In the genomic region with DNA sequence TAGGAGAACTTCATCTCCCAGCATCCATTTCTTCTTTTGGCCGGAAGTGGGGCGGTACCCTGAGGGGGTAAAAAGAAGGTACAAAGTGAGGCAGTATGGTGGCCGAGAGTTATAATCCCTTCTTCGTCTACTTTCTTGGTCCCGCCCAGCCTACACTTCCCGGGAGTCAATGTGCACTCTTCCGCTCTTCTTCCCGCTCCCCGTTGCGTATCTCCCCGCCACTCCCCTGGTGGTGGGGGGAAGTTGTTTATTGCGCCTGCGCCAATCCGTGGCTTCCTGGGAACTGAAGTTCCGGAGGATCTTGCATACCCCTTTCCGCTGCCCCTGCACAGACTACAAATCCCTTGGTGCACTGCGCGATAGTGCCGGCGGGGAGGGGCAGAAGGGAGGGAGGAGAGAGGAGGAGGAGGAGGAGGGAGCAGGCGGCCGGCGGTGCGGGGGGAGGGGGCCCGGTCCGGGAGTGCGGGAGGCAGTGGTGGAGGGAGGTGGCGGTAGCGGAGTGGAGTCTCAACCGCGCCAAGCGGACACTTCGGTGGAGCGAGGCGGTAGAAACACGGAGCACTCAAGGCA, we compare ENCODE assay signal across 8 mouse cellular contexts. TPM values are rescaled to one million over a fixed set of nuclear protein-coding genes. Genes with fewer than 3 reads are reported as not detected.
A peak's percentile ranks its signal among the peaks of the same experiment; 100 is the strongest.
DNase-seq lines count a peak whose midpoint lies in the region; ATAC-seq and TF ChIP-seq lines count a peak whose summit lies in the region.

A gene (plus strand): TSS at position 387 of the 570 bp plus-strand sequence.

- peak; percentile 99 for DNase-seq in A20 (ENCODE audit: low read depth, low spot score)
- peak; percentile 99 for DNase-seq in heart, adult 9 months (ENCODE audit: low spot score in 2 of 2)
- DNase-seq in monocyte, adult 2 months (ENCODE audit: low read depth in 1 of 2, low spot score in 2 of 2), result peak; percentile 95 to 97
- DNase-seq in spleen, postnatal 36 days (ENCODE audit: low spot score in 2 of 2), result peak; percentile 99

- peak within 1 kb of the TSS; percentile 49 for H3K4me2 ChIP-seq in kidney, embryonic 14.5 days (replicated peaks; ENCODE audit: low read depth, low read length)
- peak within 1 kb of the TSS; percentile 49 for H3K4me2 ChIP-seq in limb, embryonic 15.5 days

- no peaks in the 10 kb centered on the region for H3K27me3 ChIP-seq in kidney, embryonic 14.5 days (ENCODE audit: control insufficient read depth, insufficient read depth, low read length)
- H3K27me3 ChIP-seq in limb, embryonic 15.5 days, result no peaks in the 10 kb centered on the region

- peak within 1 kb of the TSS; percentile 98 for H3K9ac ChIP-seq in kidney, embryonic 14.5 days (ENCODE audit: low read depth, low read length)
- H3K9ac ChIP-seq in limb, embryonic 15.5 days, result peak within 1 kb of the TSS; percentile 93

- peak; percentile 82 for ATAC-seq in kidney, embryonic 14.5 days (ENCODE audit: low FRiP score, low TSS enrichment)
- peak; percentile 86 for ATAC-seq in limb, embryonic 15.5 days (ENCODE audit: insufficient number of reproducible peaks, low FRiP score, low TSS enrichment, low read depth)

- 0 out of 2 replicates have a peak, but pooled peaks have one; percentile 42 for TF ChIP-seq POLR2A in bone marrow macrophage, adult 2 months (IDR thresholded peaks at IDR 0.05; ENCODE audit: borderline replicate concordance, low read depth, low read length)
- TF ChIP-seq POLR2A in embryonic fibroblast, embryonic 13.5 days (IDR thresholded peaks at IDR 0.05; ENCODE audit: low read depth, low read length), result peak; percentile 82

- H3K27ac ChIP-seq in bone marrow macrophage, adult 2 months (ENCODE audit: insufficient read depth, low read depth, low read length), result peak within 1 kb of the TSS; percentile 93
- H3K27ac ChIP-seq in embryonic fibroblast, embryonic 13.5 days (ENCODE audit: insufficient read depth, low read length), result peak within 1 kb of the TSS; percentile 96
- peak within 1 kb of the TSS; percentile 98 for H3K27ac ChIP-seq in kidney, embryonic 14.5 days (ENCODE audit: low read depth, low read length)
- H3K27ac ChIP-seq in limb, embryonic 15.5 days, result peak within 1 kb of the TSS; percentile 99

- no peaks in the 10 kb centered on the region for H3K9me3 ChIP-seq in kidney, embryonic 14.5 days (ENCODE audit: control insufficient read depth, low read length)
- H3K9me3 ChIP-seq in limb, embryonic 15.5 days, result no peaks in the 10 kb centered on the region

- H3K4me1 ChIP-seq in bone marrow macrophage, adult 2 months (ENCODE audit: control insufficient read depth, insufficient read depth, low read length), result peaks cover 35% of the 10 kb centered on the region
- 0 out of 2 replicates have a peak, but pooled peaks cover 3% of the 10 kb centered on the region for H3K4me1 ChIP-seq in embryonic fibroblast, embryonic 13.5 days (ENCODE audit: control insufficient read depth, insufficient read depth, low read length)
- peaks cover 17% of the 10 kb centered on the region for H3K4me1 ChIP-seq in kidney, embryonic 14.5 days (ENCODE audit: control insufficient read depth, insufficient read depth, low read length)
- H3K4me1 ChIP-seq in limb, embryonic 15.5 days, result peaks cover 43% of the 10 kb centered on the region

- peak within 1 kb of the TSS; percentile 92 for H3K4me3 ChIP-seq in bone marrow macrophage, adult 2 months (ENCODE audit: insufficient read depth, low read length)
- peak within 1 kb of the TSS; percentile 79 for H3K4me3 ChIP-seq in embryonic fibroblast, embryonic 13.5 days (ENCODE audit: insufficient read depth, low read length)
- H3K4me3 ChIP-seq in kidney, embryonic 14.5 days (ENCODE audit: low read length), result peak within 1 kb of the TSS; percentile 99
- peak within 1 kb of the TSS; percentile 90 for H3K4me3 ChIP-seq in limb, embryonic 15.5 days

- under 1% methylated on average over 36 of the region's 36 CpGs for WGBS in kidney, embryonic 14.5 days
- WGBS in limb, embryonic 15.5 days, result under 1% methylated on average over 36 of the region's 36 CpGs

- peaks cover 48% of the 10 kb centered on the region for H3K36me3 ChIP-seq in kidney, embryonic 14.5 days (ENCODE audit: control insufficient read depth, insufficient read depth, low read length)
- peaks cover 38% of the 10 kb centered on the region for H3K36me3 ChIP-seq in limb, embryonic 15.5 days

- no peak for TF ChIP-seq CTCF in bone marrow macrophage, adult 2 months (IDR thresholded peaks at IDR 0.05; ENCODE audit: low read depth, low read length)
- no peak for TF ChIP-seq CTCF in embryonic fibroblast, embryonic 13.5 days (IDR thresholded peaks at IDR 0.05; ENCODE audit: borderline replicate concordance, insufficient read depth, low read length)

RNA-seq across cellular contexts. Expression of the gene that starts here (rescaled TPM):
- polyA plus RNA-seq in bone marrow macrophage, adult 2 months (2012; ENCODE audit: insufficient read depth, insufficient read length, missing spikeins), result 77.6 and 78.1 TPM in 2 replicates
- 78.6 and 89.1 TPM in 2 replicates for polyA plus RNA-seq in embryonic fibroblast, embryonic 13.5 days (2011; ENCODE audit: insufficient read length, low read depth, missing spikeins)
- polyA plus RNA-seq in kidney, embryonic 14.5 days (2014; fragmentation: Nextera tagmentation; extraction: Ambion mirVana), result 48.5 and 63.1 TPM in 2 replicates
- polyA plus RNA-seq in limb, embryonic 15.5 days (2015; fragmentation: Nextera tagmentation; extraction: Ambion mirVana), result 72.2 and 81.6 TPM in 2 replicates

Comparison
In these comparisons a context has a peak if more than half of its experiments do, and no peak if none do; other contexts are left out.
1. Peak in every context shown above with its lines: DNase-seq, ATAC-seq, H3K4me3 ChIP-seq and H3K27ac ChIP-seq.